Mouse (Mus musculus) embryonic facial prominence, embryonic 11.5 days (tissue): ENCODE results near the gene Zfp109. TPM values are rescaled to one million over a fixed set of nuclear protein-coding genes. Genes with fewer than 3 reads are reported as not detected.

Experiments used
- ATAC-seq: fragments of 200-750 bp; cut with Nextera tagmentation; replicated peaks from 2 replicates; pipeline ENCODE4 v1.8.0; 2017; ENCODE audit warnings: low read depth; ENCODE audit not compliant: insufficient number of reproducible peaks, low FRiP score, low TSS enrichment
- DNase-seq: peaks from one replicate; pipeline ENCODE4 v3.0.0-alpha.2; 2015; ENCODE audit warnings: low spot score
- H3K27ac ChIP-seq: fragments of 300-500 bp; sonication (generic); replicated peaks from 2 replicates; pipeline ENCODE4 v1.5.1; 2014; ENCODE audit warnings: mild to moderate bottlenecking, low read depth, low read length, control low read depth
- H3K27me3 ChIP-seq: fragments of 300-500 bp; sonication (generic); 2 replicates; pipeline ENCODE4 v1.6.1; 2014; ENCODE audit warnings: mild to moderate bottlenecking, low read length, moderate library complexity, mixed read lengths; ENCODE audit not compliant: control insufficient read depth, insufficient read depth
- H3K36me3 ChIP-seq: fragments of 300-500 bp; sonication (generic); replicated peaks from 2 replicates; pipeline ENCODE4 v1.6.1; 2014; ENCODE audit warnings: low read depth, mild to moderate bottlenecking, low read length, moderate library complexity, mixed read lengths; ENCODE audit not compliant: control insufficient read depth, insufficient read depth
- H3K4me1 ChIP-seq: fragments of 300-500 bp; sonication (generic); 2 replicates; pipeline ENCODE4 v1.6.1; 2014; ENCODE audit warnings: low read length, mixed read lengths; ENCODE audit not compliant: control insufficient read depth, insufficient read depth
- H3K4me2 ChIP-seq: fragments of 300-500 bp; sonication (generic); 2 replicates; pipeline ENCODE4 v1.6.1; 2014; ENCODE audit warnings: low read depth, mild to moderate bottlenecking, control low read depth, low read length, moderate library complexity
- H3K4me3 ChIP-seq: fragments of 300-500 bp; sonication (generic); 2 replicates; pipeline ENCODE4 v1.5.1; 2014; ENCODE audit warnings: low read depth, low read length, control low read depth
- H3K9ac ChIP-seq: fragments of 300-500 bp; sonication (generic); replicated peaks from 2 replicates; pipeline ENCODE4 v1.6.1; 2014; ENCODE audit warnings: mild to moderate bottlenecking, control low read depth, low read length
- H3K9me3 ChIP-seq: fragments of 300-500 bp; sonication (generic); replicated peaks from 2 replicates; pipeline ENCODE4 v1.6.1; 2016; ENCODE audit warnings: mild to moderate bottlenecking, low read length, inconsistent platforms, mixed read lengths; ENCODE audit not compliant: control insufficient read depth
- WGBS: fragments of 180-500 bp; shearing (Covaris S2); extraction: QIAGEN DNeasy Blood & Tissue Kit; methylation state at CpG from one replicate; pipeline ENCODE4 v1.1.7; 2014; 5-methylcytosine and 5-hydroxymethylcytosine counted together
- polyA plus RNA-seq: library from polyadenylated mRNA; unstranded; fragments of >200 nt; fragmentation: Nextera tagmentation; extraction: Ambion mirVana; gene quantifications from 2 replicates; pipeline ENCODE4 v1.2.1, GENCODE M21; 2014

The Zfp109 gene
- polyA plus RNA-seq, 1 experiment from 2014 or later, result 5.1 TPM

DNA sequence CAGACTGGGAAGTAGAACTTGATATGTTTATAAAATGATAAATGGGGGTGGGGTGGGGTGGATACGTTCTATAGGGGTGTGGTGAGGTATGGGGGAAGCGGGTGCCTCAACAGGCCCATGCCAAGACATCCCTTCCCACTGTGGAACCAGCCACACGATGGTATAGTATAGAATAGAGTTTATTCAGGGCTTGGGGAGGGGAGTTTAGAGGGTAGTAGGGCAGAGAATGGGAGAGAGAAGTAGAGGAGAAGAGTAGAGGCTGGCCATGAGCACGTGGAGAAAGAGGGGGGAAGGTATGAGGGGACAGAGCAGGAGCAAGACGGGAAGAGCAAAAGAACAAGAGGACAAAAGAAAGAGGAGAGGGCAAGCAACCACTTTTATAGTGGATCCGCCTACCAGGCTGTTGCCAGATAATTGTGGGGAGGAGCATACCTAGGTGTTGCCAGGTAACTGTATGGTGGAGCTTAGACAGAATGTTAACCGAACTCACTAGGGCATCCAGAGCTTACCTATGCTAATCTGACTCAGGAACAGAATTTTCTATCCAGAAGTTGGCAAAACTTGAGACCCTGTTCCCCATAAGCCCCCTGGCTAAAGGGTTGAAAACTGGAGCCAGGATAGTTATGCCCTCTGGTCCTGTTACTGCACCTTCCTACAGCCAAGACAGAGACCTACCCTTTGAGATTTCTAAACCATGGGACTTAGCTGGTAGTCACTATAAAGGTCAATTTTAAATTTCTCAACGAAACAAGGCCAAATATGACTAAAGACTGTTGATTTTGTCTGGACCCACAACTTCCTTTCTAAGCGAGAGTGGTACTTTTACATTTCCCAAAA lies 16.6 kb upstream of the Zfp109 start:
- Histone ChIP-seq H3K4me1 (no peaks in the 10 kb centered on the region), H3K4me3 (no peak overlapping the region), H3K9me3 (no peaks in the 10 kb centered on the region), H3K9ac (no peak overlapping the region; the same call in none of the 2 replicates), H3K27me3 (no peaks in the 10 kb centered on the region), H3K4me2 (peak overlapping the region; percentile 13; the same call in 1 of the 2 replicates), H3K36me3 (no peaks in the 10 kb centered on the region), H3K27ac (no peak overlapping the region)
- 63% methylated on average over 9 of the region's 9 CpGs for WGBS
- DNase-seq (no peak), ATAC-seq (peak; percentile 57; the same call in 1 of the 2 replicates)

DNA sequence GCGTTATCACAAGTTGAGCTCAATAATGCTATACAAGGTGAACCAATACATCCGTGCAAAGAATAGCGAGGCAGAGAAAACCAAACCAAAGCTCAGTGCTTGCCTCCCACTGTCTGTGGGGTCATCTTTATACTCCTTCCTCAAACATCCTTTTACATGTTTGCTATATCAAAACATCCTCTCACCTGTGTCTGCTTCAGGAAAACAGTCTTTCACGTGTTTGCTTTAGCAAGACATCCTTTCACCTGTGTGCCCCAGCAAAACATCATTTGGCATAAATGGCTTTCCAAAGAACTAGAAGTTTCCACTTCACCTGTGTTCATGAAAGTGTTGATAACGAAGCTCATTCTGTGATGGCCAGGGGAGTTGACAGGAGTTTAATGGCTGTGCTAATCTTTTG lies 26.0 kb downstream of the Zfp109 start, which contains the start of gene Zfp111:
Gene Zfp111 (minus strand): TSS at position 101 of the 400 bp plus-strand sequence.
- ATAC-seq (no peak), DNase-seq (no peak)
- Histone ChIP-seq H3K9me3 (no peaks in the 10 kb centered on the region), H3K4me2 (no peak within 1 kb of the TSS), H3K9ac (no peak within 1 kb of the TSS), H3K36me3 (no peaks in the 10 kb centered on the region), H3K4me3 (no peak within 1 kb of the TSS), H3K27me3 (no peaks in the 10 kb centered on the region), H3K27ac (no peak within 1 kb of the TSS), H3K4me1 (no peaks in the 10 kb centered on the region)
- WGBS, result 81% methylated on average over 5 of the region's 5 CpGs

DNA sequence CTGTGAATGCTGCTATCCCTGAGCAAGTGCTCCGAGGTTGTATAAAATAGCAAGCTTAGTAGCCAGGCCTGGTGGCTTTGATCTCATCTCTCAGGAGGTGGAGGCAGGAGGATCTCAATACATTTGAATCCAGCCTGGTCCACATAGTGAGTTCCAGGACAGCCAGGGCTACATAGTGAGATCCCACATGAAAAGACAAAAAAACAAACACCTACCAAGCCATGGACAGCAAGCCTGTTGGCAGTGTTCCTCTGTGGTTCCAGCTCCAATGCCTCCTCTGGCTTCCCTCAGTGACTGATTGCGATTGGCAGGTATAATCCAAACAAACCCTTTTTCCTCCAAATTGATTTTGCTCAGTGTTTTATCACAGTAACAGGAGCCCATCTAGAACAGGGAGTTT lies 27.1 kb downstream of the Zfp109 start:
- Histone ChIP-seq H3K36me3 (no peaks in the 10 kb centered on the region; the same call in 1 of the 2 replicates), H3K4me2 (no peak overlapping the region), H3K27me3 (no peaks in the 10 kb centered on the region), H3K9ac (no peak overlapping the region), H3K4me1 (no peaks in the 10 kb centered on the region), H3K9me3 (no peaks in the 10 kb centered on the region), H3K4me3 (no peak overlapping the region), H3K27ac (no peak overlapping the region)
- ATAC-seq, result no peak
- 78% methylated on average over 2 of the region's 2 CpGs for WGBS
- DNase-seq, result no peak

DNA sequence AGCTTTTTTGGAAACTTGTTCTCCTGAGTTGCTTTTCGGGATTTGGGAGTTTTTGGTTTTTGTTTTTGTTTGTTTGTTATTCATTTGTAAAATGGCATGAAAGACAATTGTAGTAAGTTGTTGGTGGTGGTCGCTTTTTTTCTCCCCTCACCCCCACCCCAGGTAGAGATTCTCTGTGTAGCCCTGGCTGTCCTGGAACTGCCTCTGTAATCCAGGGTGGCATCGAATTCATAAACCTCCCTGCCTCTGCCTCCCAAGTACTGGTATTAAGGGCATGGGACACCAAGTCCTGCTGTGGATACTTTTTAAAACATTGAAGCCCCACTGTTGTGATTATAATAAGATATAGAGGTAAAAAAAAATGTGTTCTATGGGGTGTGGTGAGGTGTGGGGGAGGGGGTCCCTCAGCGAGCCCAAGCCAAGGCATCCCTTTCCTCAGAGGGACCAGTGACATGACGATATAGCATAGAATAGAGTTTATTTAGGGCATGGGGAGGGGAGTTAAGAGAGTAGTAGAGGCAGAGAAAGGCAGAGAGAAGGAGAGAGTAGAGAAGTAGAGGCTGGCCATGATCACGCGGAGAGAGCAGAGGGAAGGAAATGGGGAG lies 29.0 kb downstream of the Zfp109 start:
- 56% methylated on average over 7 of the region's 7 CpGs for WGBS

DNA sequence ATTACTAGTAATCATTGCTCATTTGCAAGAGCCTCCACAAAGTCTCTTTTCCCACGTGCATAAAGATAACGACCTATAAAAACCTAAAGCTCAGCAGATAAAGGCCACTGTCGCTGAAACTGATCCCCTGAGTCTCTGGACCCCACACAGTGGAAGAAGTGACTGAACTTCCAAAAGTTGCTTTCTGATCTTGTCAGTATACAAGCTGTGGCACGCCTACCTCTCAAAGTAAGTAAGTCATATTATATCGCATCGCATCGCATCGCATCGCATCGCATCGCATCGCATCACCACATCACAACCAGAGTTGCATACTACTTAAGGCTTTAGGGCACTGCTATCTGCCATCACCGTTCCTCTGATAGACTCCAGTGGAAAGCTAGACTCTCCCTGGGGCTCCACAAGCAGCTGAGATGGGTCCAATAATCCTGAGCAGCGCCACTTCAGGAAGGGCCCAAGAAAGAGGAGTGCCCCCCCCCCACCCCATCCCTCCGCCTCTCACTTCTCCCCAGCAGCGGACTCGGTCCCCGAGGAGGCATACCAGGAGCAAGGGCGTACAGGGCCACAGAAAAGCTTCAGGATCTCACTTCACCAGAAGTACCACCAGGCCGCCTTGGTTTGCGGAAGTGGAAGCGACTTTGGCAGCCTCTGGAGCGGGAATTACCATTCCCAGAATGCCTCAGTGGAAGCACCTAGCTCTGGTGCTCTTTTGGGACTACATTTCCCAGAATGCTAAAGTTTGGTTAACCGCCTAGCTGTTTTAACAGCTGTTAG lies 29.7 kb downstream of the Zfp109 start:
- DNase-seq (peak; percentile 92), ATAC-seq (peak; percentile 74)
- Histone ChIP-seq H3K4me3 (peak overlapping the region; percentile 39), H3K27ac (no peak overlapping the region), H3K4me2 (peak overlapping the region; percentile 55), H3K9me3 (no peaks in the 10 kb centered on the region), H3K36me3 (no peaks in the 10 kb centered on the region; the same call in 1 of the 2 replicates), H3K9ac (peak overlapping the region; percentile 57), H3K27me3 (no peaks in the 10 kb centered on the region), H3K4me1 (no peaks in the 10 kb centered on the region)
- 16% methylated on average over 24 of the region's 24 CpGs for WGBS

More for the DNA sequence above, 29.0 kb downstream of the Zfp109 start:
- no peak for DNase-seq
- no peaks in the 10 kb centered on the region for H3K4me1 ChIP-seq
- H3K4me2 ChIP-seq, result peak overlapping the region; percentile 55; the same call in 1 of the 2 replicates
- no peak overlapping the region for H3K9ac ChIP-seq
- no peaks in the 10 kb centered on the region for H3K9me3 ChIP-seq
- no peak for ATAC-seq
- H3K27ac ChIP-seq, result no peak overlapping the region
- no peaks in the 10 kb centered on the region for H3K27me3 ChIP-seq
- H3K36me3 ChIP-seq, result no peaks in the 10 kb centered on the region; the same call in 1 of the 2 replicates
- H3K4me3 ChIP-seq, result peak overlapping the region; percentile 39

GRCm38 (mm10) chr7:24196961-24197360 lies 40.4 kb downstream of the Zfp109 start:
- no peak for ATAC-seq
- H3K4me1 ChIP-seq, result no peaks in the 10 kb centered on the region
- no peaks in the 10 kb centered on the region for H3K27me3 ChIP-seq
- H3K36me3 ChIP-seq, result peaks cover 16% of the 10 kb centered on the region
- no peak overlapping the region for H3K4me2 ChIP-seq
- H3K4me3 ChIP-seq, result no peak overlapping the region
- H3K27ac ChIP-seq, result no peak overlapping the region
- WGBS, result 92% methylated on average over 4 of the region's 4 CpGs
- no peak for DNase-seq
- no peaks in the 10 kb centered on the region for H3K9me3 ChIP-seq
- H3K9ac ChIP-seq, result no peak overlapping the region

- Histone ChIP-seq H3K4me3 (no peak overlapping the region), H3K9ac (no peak overlapping the region), H3K4me2 (no peak overlapping the region), H3K9me3 (no peaks in the 10 kb centered on the region), H3K27ac (no peak overlapping the region), H3K4me1 (no peaks in the 10 kb centered on the region), H3K27me3 (no peaks in the 10 kb centered on the region), H3K36me3 (peaks cover 3% of the 10 kb centered on the region)
- no peak for ATAC-seq
- whole genome bisulfite sequencing, result 88% methylated on average over 3 of the region's 3 CpGs
- no peak for DNase-seq
Observed at GRCm38 (mm10) chr7:24193157-24193556, 44.2 kb downstream of the Zfp109 start.
